Mouse (Mus musculus) monocyte, adult 5-6 weeks (primary cell): ENCODE measurements around the gene Ext2. TPM values are rescaled to one million over a fixed set of nuclear protein-coding genes. Genes with fewer than 3 reads are reported as not detected.

Experiments used
- ATAC-seq: fragments of 153-309, 156-312 bp; replicated peaks from 2 replicates; pipeline ENCODE4 v1.8.0; 2017; ENCODE audit warnings: mild to moderate bottlenecking; ENCODE audit not compliant: low TSS enrichment, insufficient number of reproducible peaks, severe bottlenecking, poor library complexity, low FRiP score
- total RNA-seq: library from RNA; stranded (forward); fragments of 200-1000, 200-491, 200-594 nt; gene quantifications from 3 replicates; pipeline ENCODE4 v1.2.3, GENCODE M21; 2017

Ext2 gene
- total RNA-seq, 1 experiment from 2014 or later, result 10.4 TPM

GRCm38 (mm10) chr2:93753147-93753758, 69.1 kb downstream of the Ext2 start:
- no peak for ATAC-seq

DNA sequence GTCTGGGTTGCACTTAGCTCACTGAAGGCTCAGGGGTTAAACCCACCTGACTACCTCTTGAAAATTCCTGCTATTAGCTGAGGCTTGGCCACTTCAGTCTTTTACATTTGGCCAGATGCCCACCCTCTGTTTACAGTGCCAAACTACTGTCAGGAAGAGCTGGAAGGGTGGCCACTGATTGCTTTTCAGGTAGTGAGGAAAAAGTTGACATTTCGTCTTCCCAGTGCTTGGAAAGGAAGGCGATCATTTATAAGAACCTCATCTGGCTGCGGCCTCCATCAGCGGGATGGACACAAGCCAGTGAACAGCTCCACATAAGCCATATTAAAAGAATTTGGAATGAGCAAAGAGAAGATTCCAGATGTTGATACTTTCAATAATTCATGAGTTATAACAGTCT, 72.7 kb downstream of the Ext2 start:
- ATAC-seq, result no peak

DNA sequence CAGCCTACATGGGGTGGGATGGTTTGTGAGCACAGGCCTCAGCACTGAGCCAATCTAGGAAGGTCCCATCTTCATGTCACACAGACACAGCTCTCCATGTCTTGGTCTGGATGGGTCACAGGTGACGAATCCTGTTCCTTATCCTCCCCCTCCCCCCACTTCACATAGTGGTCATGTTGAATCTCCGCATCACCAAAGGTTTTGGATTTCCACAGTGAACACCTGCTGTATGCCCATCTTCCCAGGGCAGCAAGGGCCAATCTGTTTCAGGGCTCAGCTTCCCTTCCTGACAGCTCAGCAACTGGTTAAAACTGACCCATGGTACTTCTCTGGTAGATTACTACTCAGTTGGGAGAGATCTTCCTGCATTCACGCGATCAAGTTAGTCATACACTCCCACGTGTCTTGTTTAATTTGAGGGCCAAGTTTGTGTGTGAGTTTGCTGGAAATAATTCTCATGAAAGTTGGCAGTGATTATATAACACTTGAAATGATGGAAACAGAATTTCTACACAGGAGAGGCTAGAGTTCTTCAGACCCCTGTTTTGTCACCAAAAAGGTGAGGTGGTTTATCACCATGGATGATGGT, 74.7 kb downstream of the Ext2 start:
- ATAC-seq, result no peak

DNA sequence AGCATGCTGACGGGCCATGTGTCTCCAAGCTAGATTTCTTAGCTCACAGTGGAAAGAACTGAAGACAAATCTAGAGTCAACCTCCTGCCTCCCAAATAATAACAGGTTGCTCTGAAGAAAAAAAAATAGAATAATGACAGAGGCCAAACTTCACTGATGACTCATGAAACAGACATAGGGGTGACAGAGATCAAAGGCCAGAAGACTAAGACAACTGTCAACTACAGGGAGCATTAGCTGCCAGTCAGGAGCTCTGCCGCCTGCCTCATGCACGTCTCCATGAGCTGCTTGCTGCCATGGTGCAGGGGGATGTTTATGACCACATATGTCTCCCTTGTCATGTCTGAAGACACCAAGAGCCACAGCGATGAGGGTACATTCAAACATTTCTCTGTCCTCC, 75.7 kb downstream of the Ext2 start:
- ATAC-seq, result no peak

DNA sequence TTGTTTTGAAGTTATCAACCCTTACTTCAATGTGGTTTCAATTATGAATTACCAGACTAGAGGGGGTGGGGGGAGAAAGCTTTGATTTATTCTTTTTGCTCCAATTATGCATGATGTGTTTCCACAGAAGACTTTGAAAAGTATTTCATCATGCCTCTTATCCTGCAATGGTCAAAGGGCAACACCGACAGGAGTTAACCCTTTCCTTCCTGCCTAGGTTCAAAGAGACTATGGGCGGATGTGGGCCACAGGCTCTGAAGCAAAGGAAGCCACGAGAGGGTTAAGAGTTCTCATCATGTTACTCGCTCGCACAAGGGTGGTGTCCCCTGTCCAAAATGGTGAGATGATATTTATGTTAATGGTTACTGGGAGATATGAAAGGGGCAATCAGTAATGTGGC, 76.2 kb downstream of the Ext2 start:
- no peak for ATAC-seq

- no peak for ATAC-seq
Measured at GRCm38 (mm10) chr2:93745741-93746140, 76.6 kb downstream of the Ext2 start.

DNA sequence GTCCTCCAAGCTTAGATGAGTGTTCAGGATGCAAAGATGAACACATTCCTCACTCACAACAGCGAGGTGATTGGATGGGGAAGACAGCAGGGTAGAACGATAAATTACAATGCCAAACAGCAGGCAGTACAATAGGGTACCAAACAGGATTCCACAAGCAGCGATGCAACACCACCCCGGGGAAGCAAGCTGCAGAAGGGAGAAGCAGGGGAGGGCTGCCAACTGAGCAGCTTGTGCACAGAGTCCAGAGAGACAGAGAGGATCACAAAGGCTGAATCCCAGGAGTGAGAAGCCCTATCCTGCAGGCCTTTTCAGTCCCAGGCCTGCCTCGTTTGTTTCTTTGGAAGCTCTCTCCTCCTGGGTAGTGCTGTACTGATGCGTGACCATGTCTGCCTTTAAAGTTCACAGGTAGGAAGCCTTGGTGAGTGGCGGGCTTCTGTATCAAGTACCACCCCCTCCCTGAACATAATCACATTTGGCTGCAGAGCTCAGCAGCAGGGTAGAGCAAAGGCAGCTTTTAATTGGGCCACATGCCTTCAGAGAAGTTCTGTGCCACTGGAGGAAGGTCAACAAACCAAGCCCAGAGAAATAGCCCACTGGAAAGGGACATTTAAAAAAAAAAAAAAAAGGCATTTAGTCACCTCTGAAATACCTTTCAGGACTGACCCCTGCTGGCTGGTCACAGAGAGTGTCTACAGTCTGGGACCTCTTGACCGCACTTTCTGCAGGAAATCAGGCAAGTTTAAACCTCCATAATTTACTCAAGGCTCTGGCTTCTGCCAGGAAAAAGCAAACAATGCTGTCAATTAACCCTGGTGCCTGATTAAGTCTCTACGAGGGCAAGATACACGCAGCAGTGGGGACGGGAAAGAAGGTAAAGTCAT, 77.8 kb downstream of the Ext2 start:
- no peak for ATAC-seq

GRCm38 (mm10) chr2:93741700-93742099, 80.7 kb downstream of the Ext2 start:
- no peak for ATAC-seq

DNA sequence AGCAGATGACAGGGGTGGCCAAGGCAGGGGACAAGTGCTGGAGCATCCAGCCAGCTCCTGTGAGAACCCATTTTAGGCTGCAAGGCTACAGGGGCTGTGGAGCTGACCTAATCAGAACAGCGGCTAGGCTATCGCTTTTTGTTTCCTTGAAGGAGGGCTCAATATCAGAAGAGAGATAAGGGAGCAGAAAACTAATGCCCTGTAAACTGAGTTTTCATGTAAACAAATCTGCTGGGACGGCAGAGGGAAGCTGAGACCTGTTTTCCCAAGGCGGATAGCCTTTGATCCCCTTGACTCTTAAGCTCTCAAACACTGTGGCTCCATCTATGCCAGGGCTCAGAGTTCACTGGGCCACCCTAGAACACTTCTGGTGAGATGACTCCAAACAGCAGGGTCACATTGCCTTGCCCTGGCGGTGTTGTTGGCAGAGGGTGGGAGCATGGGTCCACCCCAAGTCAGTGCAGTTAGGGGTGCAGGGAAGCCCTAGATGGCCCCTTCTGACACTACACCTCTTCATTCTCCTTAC, 83.3 kb downstream of the Ext2 start:
- no peak for ATAC-seq

GRCm38 (mm10) chr2:93737146-93737545, 85.2 kb downstream of the Ext2 start:
- ATAC-seq, result no peak

DNA sequence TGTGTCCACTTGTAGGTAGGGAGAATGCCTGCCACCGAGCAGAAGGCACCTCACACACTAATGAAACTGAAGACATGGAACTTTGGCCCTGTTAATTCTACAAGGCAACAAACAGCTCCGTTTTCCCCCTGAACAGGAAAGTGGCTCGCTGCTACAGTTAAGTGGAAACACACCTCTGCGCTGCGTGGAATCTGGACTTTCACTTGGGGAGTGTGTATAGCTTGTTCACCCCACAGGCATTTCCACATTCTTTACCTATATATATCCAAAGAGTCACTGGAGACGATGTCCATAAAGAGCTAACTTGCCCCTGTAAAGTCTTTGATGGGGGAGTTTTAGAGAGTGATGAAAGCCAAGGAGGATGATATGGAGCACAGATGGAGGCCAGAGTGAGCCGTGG, 89.7 kb downstream of the Ext2 start:
- no peak for ATAC-seq

DNA sequence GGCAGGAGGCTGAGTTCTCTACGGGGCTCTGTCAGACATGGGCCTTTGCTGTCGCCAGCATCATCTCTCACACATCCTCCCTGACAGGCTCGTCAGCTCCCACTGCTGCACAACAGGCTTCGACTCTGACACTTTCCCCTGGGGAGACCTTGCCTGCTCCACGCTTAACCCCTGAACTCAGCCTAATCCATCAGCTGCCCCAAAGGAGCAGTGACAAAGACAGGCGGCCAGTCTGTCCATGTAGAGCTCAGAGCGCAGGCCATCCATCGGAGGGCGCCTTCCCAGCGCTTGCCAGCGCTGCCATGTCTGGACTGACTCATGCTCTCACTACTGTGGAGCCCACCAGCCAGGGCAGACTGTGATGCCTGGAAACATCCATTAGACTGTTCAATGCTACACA, 92.8 kb downstream of the Ext2 start:
- no peak for ATAC-seq

- ATAC-seq, result no peak
Measured at GRCm38 (mm10) chr2:93723138-93723744, 99.1 kb downstream of the Ext2 start.

GRCm38 (mm10) chr2:93720956-93721355, 101.4 kb downstream of the Ext2 start:
- no peak for ATAC-seq

GRCm38 (mm10) chr2:93719792-93720675, 102.3 kb downstream of the Ext2 start:
- no peak for ATAC-seq

GRCm38 (mm10) chr2:93713267-93713666, 109.1 kb downstream of the Ext2 start:
- ATAC-seq, result no peak

GRCm38 (mm10) chr2:93711460-93711859, 110.9 kb downstream of the Ext2 start:
- no peak for ATAC-seq

DNA sequence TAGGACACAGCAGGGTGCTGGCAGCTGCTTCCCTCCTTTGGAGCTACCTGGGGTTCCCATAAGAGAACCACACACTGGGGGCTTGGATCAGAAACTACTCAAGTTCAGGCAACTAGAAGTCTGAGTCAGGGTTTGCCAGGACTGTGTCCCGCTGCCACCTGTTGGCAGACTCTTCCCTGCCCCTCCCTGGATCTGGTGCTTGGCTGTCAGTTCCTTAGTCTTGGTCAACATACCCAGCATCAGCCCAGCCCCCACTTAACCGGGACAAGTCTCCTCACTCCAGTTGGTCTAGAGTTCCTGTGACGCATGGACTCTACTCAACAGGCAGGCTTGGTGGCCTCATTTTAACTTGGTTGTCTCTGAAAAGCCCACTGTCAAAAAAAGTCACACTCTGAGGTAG, 112.7 kb downstream of the Ext2 start:
- ATAC-seq, result no peak
